ENCODE assay signal across 19 mouse cellular contexts in genomic region chr8:11356776-11357175, GRCm38 (mm10). TPM values are rescaled to one million over a fixed set of nuclear protein-coding genes. Genes with fewer than 3 reads are reported as not detected.
DNase-seq lines count a peak whose midpoint lies in the region; ATAC-seq and TF ChIP-seq lines count a peak whose summit lies in the region.
"Had no signal": no experiment of that assay in that cellular context is flagged by ENCODE, and none has a peak within 500 bp of the region (broad histone marks: within the 10 kb centered on the region; RNA-seq: fewer than 3 reads in every experiment).

No protein-coding gene starts in this region.

- H3K4me3 ChIP-seq in heart, embryonic 11.5 days (ENCODE audit: low read depth, low read length): no peak overlapping the region
- H3K4me3 ChIP-seq in lung, embryonic 14.5 days (ENCODE audit: low read depth, low read length): no peak overlapping the region
- H3K4me3 ChIP-seq in heart, postnatal 0 days (ENCODE audit: low read depth, low read length): no peak overlapping the region
- H3K4me3 ChIP-seq in stomach, embryonic 15.5 days (replicated peaks): no peak overlapping the region
- H3K4me3 ChIP-seq: forebrain, embryonic 12.5 days; myocyte had no signal

- no peaks in the 10 kb centered on the region for H3K27me3 ChIP-seq in heart, embryonic 11.5 days (ENCODE audit: control insufficient read depth, insufficient read depth, low read length)
- no peaks in the 10 kb centered on the region for H3K27me3 ChIP-seq in lung, embryonic 14.5 days (ENCODE audit: insufficient read depth, low read length)
- no peaks in the 10 kb centered on the region for H3K27me3 ChIP-seq in heart, postnatal 0 days (ENCODE audit: control insufficient read depth, insufficient read depth, low read length)
- H3K27me3 ChIP-seq in stomach, embryonic 15.5 days (replicated peaks): no peaks in the 10 kb centered on the region
- H3K27me3 ChIP-seq: forebrain, embryonic 12.5 days had no signal

- intact Hi-C loops in heart, postnatal 10 days (cut with DNase I): no loop called here

- DNase-seq in heart, postnatal 10 days: no peak
- no peak for DNase-seq in lung, embryonic 14.5 days
- no peak for DNase-seq in lung, postnatal 4 days
- DNase-seq in heart, postnatal 0 days (ENCODE audit: low spot score): no peak
- no peak for DNase-seq in spleen, adult 18-20 months
- DNase-seq in left cerebral cortex, adult 8-10 months (ENCODE audit: low spot score in 2 of 2): no peak
- DNase-seq: adrenal gland, adult 8-10 months; cerebellum, adult 18-20 months; gastrocnemius, postnatal 36 days; kidney, postnatal 14 days; lung, postnatal 10 days; retina, postnatal 1 day; thymus, adult 18-20 months had no signal

- H3K36me3 ChIP-seq in heart, embryonic 11.5 days (ENCODE audit: control insufficient read depth, insufficient read depth, low read length): 0 out of 2 replicates have a peak, but pooled peaks cover 3% of the 10 kb centered on the region
- H3K36me3 ChIP-seq in lung, embryonic 14.5 days (ENCODE audit: insufficient read depth): peaks cover 14% of the 10 kb centered on the region; the same call in 1 of the 2 replicates
- peaks cover 28% of the 10 kb centered on the region for H3K36me3 ChIP-seq in heart, postnatal 0 days (replicated peaks; ENCODE audit: control insufficient read depth, insufficient read depth, low read length)
- H3K36me3 ChIP-seq in stomach, embryonic 15.5 days: no peaks in the 10 kb centered on the region
- H3K36me3 ChIP-seq: forebrain, embryonic 12.5 days had no signal

- peak overlapping the region; percentile 66; the same call in 1 of the 2 replicates for H3K27ac ChIP-seq in heart, embryonic 11.5 days (ENCODE audit: low read depth, low read length)
- H3K27ac ChIP-seq in lung, embryonic 14.5 days (ENCODE audit: low read depth): peak overlapping the region; percentile 72; the same call in 1 of the 2 replicates
- peak overlapping the region; percentile 71 for H3K27ac ChIP-seq in heart, postnatal 0 days (ENCODE audit: low read depth)
- H3K27ac ChIP-seq in stomach, embryonic 15.5 days: peak overlapping the region; percentile 76
- H3K27ac ChIP-seq: forebrain, embryonic 12.5 days had no signal

- TF ChIP-seq EP300 in heart, postnatal 0 days (IDR thresholded peaks at IDR 0.05; ENCODE audit: low read depth): no peak

- peaks cover 37% of the 10 kb centered on the region for H3K4me1 ChIP-seq in heart, embryonic 11.5 days (ENCODE audit: control insufficient read depth, insufficient read depth, low read length)
- H3K4me1 ChIP-seq in lung, embryonic 14.5 days (ENCODE audit: insufficient read depth): peaks cover 12% of the 10 kb centered on the region
- H3K4me1 ChIP-seq in heart, postnatal 0 days (ENCODE audit: control insufficient read depth, insufficient read depth): peaks cover 28% of the 10 kb centered on the region
- peaks cover 13% of the 10 kb centered on the region; the same call in 1 of the 2 replicates for H3K4me1 ChIP-seq in stomach, embryonic 15.5 days

- H3K9ac ChIP-seq in heart, embryonic 11.5 days (ENCODE audit: low read depth, low read length): no peak overlapping the region
- no peak overlapping the region for H3K9ac ChIP-seq in lung, embryonic 14.5 days
- no peak overlapping the region for H3K9ac ChIP-seq in heart, postnatal 0 days (replicated peaks; ENCODE audit: low read depth, low read length)
- H3K9ac ChIP-seq in stomach, embryonic 15.5 days: no peak overlapping the region
- H3K9ac ChIP-seq: forebrain, embryonic 12.5 days had no signal

- no peak overlapping the region for H3K4me2 ChIP-seq in heart, embryonic 11.5 days
- H3K4me2 ChIP-seq in lung, embryonic 14.5 days: no peak overlapping the region
- no peak overlapping the region for H3K4me2 ChIP-seq in heart, postnatal 0 days (ENCODE audit: low read depth, low read length)
- no peak overlapping the region for H3K4me2 ChIP-seq in stomach, embryonic 15.5 days
- H3K4me2 ChIP-seq: forebrain, embryonic 12.5 days; midbrain, embryonic 11.5 days had no signal

- H3K9me3 ChIP-seq in heart, embryonic 11.5 days (replicated peaks; ENCODE audit: control insufficient read depth, low read length): no peaks in the 10 kb centered on the region
- no peaks in the 10 kb centered on the region for H3K9me3 ChIP-seq in lung, embryonic 14.5 days (ENCODE audit: low read depth, low read length)
- no peaks in the 10 kb centered on the region for H3K9me3 ChIP-seq in heart, postnatal 0 days (replicated peaks; ENCODE audit: control insufficient read depth, low read length)
- no peaks in the 10 kb centered on the region for H3K9me3 ChIP-seq in stomach, embryonic 15.5 days
- H3K9me3 ChIP-seq: forebrain, embryonic 12.5 days had no signal

- no peak for ATAC-seq in heart, embryonic 11.5 days (replicated peaks; ENCODE audit: insufficient number of reproducible peaks, low FRiP score, low TSS enrichment)
- ATAC-seq in lung, embryonic 14.5 days (ENCODE audit: insufficient read depth): no peak
- ATAC-seq in heart, postnatal 0 days (ENCODE audit: insufficient read depth, low read depth): no peak
- no peak for ATAC-seq in stomach, embryonic 15.5 days (ENCODE audit: insufficient read depth, low FRiP score, low read depth)

- 29% methylated on average over 8 of the region's 8 CpGs for WGBS in heart, embryonic 11.5 days (ENCODE audit: insufficient replicate concordance)
- WGBS in lung, embryonic 14.5 days: 60% methylated on average over 8 of the region's 8 CpGs
- WGBS in heart, postnatal 0 days: 41% methylated on average over 8 of the region's 8 CpGs
- WGBS in stomach, embryonic 15.5 days: 57% methylated on average over 8 of the region's 8 CpGs

- TF ChIP-seq CTCF in lung, embryonic 14.5 days (IDR thresholded peaks at IDR 0.05; ENCODE audit: low read depth): no peak
- no peak for TF ChIP-seq CTCF in heart, postnatal 0 days (IDR thresholded peaks at IDR 0.05; ENCODE audit: low read depth)

RNA-seq across cellular contexts. Expression of gene Col4a1, which starts 44.1 kb away (rescaled TPM):
- polyA plus RNA-seq in heart, embryonic 11.5 days (2014; fragmentation: Nextera tagmentation; extraction: Ambion mirVana): 150 and 187 TPM in 2 replicates
- 1,000 to 10,000 TPM; 1,260 to 1,378 TPM for total RNA-seq in heart, postnatal 10 days (2021)
- 372 and 389 TPM in 2 replicates for polyA plus RNA-seq in lung, embryonic 14.5 days (2014; fragmentation: Nextera tagmentation; extraction: Ambion mirVana)
- total RNA-seq in heart, postnatal 0 days (2014; rRNA removed; ENCODE audit: low replicate concordance): 921 and 1,061 TPM in 2 replicates
- polyA plus RNA-seq in heart, postnatal 0 days (2015; fragmentation: Nextera tagmentation; extraction: Ambion mirVana): 163 and 191 TPM in 2 replicates
- 191 and 208 TPM in 2 replicates for polyA plus RNA-seq in stomach, embryonic 15.5 days (2015; fragmentation: Nextera tagmentation; extraction: Ambion mirVana)
- 10 to 100 TPM; 24.5 to 35.0 (median 30.3) TPM for total RNA-seq in left cerebral cortex, adult 8-10 months (2022)
- total RNA-seq: neutrophil, adult 5-6 weeks had no signal

RNA-seq across cellular contexts. Expression of gene Col4a2, which starts 44.2 kb away (rescaled TPM):
- polyA plus RNA-seq in heart, embryonic 11.5 days (2014; fragmentation: Nextera tagmentation; extraction: Ambion mirVana): 40.6 and 51.0 TPM in 2 replicates
- total RNA-seq in heart, postnatal 10 days (2021): 100 to 1,000 TPM; 697 to 713 TPM
- polyA plus RNA-seq in lung, embryonic 14.5 days (2014; fragmentation: Nextera tagmentation; extraction: Ambion mirVana): 103 and 111 TPM in 2 replicates
- 315 and 329 TPM in 2 replicates for total RNA-seq in heart, postnatal 0 days (2014; rRNA removed; ENCODE audit: low replicate concordance)
- polyA plus RNA-seq in heart, postnatal 0 days (2015; fragmentation: Nextera tagmentation; extraction: Ambion mirVana): 87.7 and 98.5 TPM in 2 replicates
- polyA plus RNA-seq in stomach, embryonic 15.5 days (2015; fragmentation: Nextera tagmentation; extraction: Ambion mirVana): 72.1 and 81.2 TPM in 2 replicates
- 10 to 100 TPM; 28.3 to 41.2 (median 29.8) TPM for total RNA-seq in left cerebral cortex, adult 8-10 months (2022)
- total RNA-seq: neutrophil, adult 5-6 weeks had no signal
